Mouse (Mus musculus) CD4-positive, CD25-positive, alpha-beta regulatory T cell, adult 2 months (primary cell): ENCODE measurements around the gene Col1a2.

Experiments
- DNase-seq: peaks from one replicate; pipeline ENCODE4 v3.0.0-alpha.2; 2012; ENCODE audit warnings: low read depth, low spot score

Gene Col1a2

GRCm38 (mm10) chr6:4521031-4521430 lies 16.4 kb downstream of the Col1a2 start:
- DNase-seq = no peak

DNA sequence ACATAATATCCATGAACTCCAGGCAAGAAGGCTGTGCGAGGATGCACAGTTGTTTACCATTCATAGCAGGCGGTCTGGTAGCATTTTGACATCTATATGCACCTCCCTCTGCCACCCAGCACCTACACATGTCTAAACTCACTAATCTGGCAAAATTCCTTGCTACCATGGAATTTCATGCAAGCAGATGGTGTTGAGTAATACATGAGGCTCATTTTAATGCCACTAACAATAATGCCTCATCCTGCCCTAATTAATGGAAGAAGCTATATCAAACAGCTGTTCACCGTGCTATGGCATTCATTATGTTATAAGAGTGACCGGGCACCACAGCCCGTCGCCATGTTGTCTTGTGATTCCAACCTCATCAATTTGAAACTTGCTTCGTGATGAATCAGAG lies 23.8 kb downstream of the Col1a2 start:
- no peak for DNase-seq

- no peak for DNase-seq
These were observed 26.4 kb downstream of the Col1a2 start for GRCm38 (mm10) chr6:4530986-4531385.

DNA sequence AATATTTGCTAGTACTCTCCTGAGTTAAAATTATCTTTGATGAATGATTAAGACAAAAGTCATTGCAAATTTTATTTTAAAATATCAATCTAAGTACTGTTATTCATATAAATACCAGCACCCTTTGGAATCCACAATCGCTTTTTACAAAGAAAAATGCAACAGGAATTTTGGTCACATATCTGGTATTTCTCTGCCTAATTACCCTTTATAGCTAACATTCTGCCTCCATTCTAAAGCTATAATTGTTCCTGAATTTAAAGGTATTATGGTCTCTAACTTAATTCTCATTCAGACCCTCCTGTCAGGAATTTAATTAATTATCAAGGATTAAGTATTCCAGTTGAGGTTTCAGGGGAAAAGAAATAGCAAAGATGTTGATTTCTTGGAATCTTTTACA lies 28.3 kb downstream of the Col1a2 start:
- DNase-seq = no peak

DNA sequence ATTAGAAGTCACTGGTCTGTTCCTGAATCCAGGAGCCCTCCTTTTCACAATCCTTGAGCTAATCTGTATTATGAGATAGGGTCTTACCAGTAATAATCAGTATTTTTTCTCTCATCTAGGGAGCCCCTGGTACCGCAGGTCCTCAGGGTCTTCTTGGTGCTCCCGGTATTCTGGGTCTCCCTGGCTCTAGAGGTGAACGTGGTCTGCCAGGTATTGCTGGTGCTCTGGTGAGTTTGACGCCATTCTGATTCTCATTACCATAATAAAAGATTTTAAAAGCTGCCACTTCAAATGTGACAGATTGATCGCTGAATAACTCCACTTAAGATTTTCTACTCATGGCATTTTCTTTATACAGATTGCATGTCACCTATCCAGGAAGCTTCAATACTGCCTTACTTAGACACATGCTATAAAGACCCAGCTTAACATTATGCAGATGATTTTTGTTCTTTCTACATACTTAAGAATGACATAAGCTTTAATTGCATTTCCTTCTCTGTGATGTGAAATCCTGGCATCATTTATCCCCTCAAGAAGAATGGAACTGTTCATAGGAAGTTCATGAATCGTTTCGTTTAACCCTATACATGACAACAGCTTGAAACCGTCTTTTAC lies 30.0 kb downstream of the Col1a2 start:
- DNase-seq = no peak

- DNase-seq = no peak
These were observed 37.5 kb downstream of the Col1a2 start for GRCm38 (mm10) chr6:4541926-4542715.

GRCm38 (mm10) chr6:4544554-4544953 lies 39.9 kb downstream of the Col1a2 start:
- peak; percentile 43 for DNase-seq

DNA sequence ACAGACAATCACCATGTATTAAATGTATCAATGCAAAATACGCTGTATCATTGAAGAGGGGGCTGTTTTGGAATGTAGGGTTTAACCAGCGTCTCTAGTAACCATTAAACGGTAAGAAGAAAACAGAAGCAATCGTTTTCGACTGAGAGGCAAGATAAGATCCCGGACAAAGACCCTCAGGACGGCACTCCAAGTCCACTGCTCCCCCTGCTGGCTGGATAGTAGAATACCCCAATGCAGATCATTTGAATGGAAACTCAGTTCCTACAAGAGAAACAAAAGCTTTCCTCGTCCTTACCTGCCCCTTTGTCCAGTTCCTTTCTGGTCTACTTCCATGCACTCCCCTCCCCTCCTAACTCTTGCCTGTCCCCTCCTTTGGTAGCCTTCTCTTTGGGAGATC lies 41.1 kb downstream of the Col1a2 start:
- peak; percentile 61 for DNase-seq

DNA sequence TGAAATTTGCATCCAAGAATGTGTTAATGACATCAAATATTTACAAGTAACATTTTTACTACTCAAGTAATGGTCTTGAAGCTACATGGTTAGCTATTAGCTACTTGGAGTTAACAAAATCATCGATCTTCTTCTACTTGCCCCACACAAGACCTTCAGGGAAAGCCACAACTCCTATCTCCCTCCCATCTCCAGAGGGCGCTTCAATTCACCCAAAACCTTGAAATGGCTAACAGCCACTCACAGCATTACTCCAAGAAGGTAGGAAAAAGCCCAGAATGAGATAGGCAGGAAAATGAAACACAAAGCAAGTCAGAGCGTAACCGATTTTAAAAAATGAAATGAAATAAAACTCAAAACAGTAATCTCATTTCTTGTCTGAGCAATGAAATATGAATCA lies 44.3 kb downstream of the Col1a2 start:
- no peak for DNase-seq

DNA sequence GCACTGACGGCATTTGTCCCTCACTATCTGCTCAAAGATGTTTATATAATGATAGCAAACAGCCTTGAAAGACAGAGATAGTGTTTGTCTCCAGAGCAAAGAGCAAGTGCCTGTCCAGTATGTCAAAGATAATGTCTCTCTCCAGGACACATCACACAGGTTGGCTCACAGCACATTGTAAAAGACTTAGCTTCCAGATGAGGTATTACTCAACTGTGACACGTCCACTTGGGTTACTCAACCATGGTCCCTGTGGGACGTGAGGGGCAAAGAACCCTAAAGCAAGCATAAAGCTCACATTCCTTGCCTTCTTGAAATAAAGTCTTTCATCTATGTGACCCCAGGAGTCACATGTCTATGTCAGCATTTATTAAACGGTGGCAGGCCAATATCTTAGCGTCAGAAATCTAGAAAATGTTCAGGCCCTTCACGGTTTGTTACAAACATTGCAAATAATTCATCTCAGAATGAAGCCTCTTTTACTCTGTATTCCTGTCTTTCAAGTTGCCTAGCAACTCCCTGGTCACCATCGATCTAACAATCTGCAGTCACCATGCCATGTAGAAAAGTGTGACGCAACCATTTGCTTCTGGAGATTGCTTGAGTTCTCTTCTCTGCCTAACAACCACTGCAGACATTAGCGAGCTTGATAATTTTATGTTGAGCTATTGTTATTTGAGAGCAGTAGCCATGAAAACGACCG lies 45.4 kb downstream of the Col1a2 start:
- no peak for DNase-seq

- no peak for DNase-seq
These were observed 45.9 kb downstream of the Col1a2 start for GRCm38 (mm10) chr6:4550549-4550915.

DNA sequence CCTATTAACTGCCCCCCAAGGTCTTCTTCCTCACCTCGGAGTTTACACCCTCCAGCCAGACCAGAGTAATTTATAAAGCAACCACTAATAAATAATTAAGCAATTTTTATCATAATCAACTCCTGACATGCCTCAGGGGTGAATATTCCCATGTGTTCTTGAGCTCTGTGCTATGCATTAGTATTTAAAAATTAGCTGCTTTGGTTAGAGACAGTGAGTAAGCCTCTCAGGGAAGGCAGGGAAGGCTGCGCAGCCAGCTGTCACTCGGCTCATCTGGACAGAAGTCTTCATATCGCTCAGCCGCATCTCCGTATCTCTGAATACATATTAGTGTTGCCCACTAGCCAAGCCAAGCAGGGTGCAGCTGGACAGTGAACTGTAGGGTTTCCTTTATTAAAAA lies 50.8 kb downstream of the Col1a2 start:
- no peak for DNase-seq

GRCm38 (mm10) chr6:4557086-4557485 lies 52.5 kb downstream of the Col1a2 start:
- DNase-seq = no peak

DNA sequence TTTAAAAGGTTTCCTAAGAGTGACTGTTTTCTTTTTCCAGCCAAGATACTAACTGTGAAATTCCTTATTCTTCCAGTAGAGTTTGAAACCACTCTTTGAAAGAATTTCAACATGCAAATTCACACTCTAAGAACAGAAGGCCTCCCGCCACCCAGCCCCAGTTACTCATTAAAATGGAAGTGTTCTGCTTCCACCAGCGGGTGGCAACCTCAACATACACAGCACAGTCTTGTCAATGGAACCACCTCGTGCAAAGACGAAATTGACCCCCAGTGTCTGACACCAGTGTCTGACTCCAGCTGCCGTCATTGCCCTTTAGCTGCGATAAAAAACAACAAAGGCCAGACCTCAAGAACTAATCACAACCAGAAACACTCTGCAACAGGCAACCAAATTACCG lies 53.1 kb downstream of the Col1a2 start:
- peak; percentile 8 for DNase-seq

- DNase-seq = no peak
These were observed 56.5 kb downstream of the Col1a2 start for GRCm38 (mm10) chr6:4561156-4561555.

GRCm38 (mm10) chr6:4561621-4562020 lies 57.0 kb downstream of the Col1a2 start:
- DNase-seq = no peak

DNA sequence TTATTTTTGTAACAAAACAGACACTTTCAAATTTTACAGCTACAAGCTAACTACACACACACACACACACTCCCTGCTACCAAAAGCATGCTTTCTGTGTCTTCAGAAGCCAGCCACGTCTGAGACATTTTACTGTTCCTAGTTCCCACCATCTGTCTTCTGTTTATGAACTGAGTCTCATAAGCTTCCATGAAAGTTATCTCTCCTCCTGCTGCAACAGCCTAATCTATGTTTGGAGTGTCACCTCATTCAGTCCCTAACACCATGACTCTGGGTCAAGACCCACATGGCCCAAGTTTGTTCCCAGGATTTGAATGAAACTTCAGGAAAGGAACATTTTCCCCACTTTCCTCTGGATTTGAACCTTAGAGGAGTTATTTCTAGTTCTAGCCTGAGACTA lies 57.8 kb downstream of the Col1a2 start:
- DNase-seq = no peak

GRCm38 (mm10) chr6:4563477-4563876 lies 58.9 kb downstream of the Col1a2 start:
- no peak for DNase-seq

- no peak for DNase-seq
These were observed 65.8 kb downstream of the Col1a2 start for GRCm38 (mm10) chr6:4570412-4570811.

DNA sequence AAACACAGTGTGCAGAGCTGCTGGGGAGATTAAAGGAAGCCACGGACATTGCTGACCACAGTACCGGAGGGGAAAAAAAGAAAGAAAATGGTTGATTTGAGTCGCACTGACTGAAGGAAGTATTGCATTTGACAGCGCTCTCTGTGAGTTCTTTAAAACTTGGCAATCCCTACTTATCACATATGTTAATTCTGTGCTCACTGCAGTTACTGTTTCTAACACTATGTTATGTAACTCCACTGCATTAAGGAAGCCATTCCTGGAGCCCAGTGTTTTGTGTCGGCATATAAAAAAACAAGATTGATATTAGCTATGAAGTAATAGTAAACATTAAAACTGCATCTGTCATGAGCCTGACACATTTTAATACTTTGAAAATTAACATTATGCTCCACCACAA lies 73.1 kb downstream of the Col1a2 start:
- DNase-seq = no peak

DNA sequence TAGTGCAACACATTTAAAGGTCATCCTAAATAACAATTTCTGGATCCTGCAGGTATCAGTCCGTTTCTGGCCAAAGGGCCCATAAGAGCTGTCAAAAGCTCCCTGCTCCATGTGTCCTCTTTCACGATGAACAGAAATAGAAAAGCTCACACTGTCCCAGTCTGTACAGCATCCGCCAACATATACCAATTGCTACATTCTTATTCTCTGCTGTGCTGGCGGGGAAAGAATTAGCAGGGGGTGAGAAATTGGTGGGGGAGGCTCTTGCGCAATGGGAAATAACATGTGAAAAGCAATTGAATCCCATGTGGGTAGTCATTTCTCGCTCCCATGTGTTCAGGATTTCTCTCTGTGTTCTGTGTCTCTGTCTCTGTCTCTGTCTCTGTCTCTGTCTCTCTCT lies 73.7 kb downstream of the Col1a2 start:
- DNase-seq = no peak

DNA sequence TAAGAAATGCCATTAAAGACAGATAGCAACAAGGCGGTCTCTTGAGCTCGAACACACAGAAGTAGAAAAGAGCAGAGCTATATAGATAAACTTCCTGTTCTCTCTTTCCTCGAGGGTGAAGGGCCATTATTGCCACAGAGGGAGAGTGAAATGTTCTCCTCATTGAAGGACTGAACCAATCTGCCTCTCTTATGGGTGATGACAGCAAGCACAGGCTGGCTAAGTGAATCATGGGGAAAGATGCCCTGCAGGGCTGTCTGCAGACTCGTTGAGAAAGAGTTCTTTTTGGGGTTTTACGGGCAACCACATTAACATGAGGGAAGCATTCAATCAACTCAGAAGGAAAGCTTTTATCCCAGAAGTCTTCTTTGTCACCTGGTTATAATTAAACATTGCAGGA lies 75.0 kb downstream of the Col1a2 start:
- no peak for DNase-seq

DNA sequence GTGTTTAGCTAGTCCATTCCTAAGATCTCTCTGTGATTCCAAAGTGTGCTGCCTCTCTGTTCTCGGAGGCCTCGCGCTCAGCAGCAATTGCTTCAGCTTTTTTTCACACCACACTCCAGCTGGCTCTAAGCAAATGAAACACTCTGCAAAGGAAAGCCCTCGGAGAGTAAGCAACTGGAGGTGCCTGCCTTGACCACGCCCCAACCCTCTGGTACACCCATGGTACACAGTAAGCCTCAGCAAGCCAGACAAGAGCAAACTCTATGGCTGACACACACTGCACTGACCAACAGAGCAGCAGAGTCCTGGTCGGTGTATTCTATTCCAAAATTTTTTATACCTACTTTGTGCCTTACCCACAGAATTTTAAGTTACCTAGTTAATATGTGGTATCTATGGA lies 78.9 kb downstream of the Col1a2 start:
- DNase-seq = no peak
